Mouse (Mus musculus): ENCODE results near the gene Nrp1.

GRCm38 (mm10) chr8:128459704-128460103 is 101.3 kb downstream of the Nrp1 start:
- TF ChIP-seq CTCF (IDR thresholded peaks at IDR 0.05), result no peak
- no peak for TF ChIP-seq EP300 (IDR thresholded peaks at IDR 0.05)
